Mouse (Mus musculus): ENCODE data around the gene Syt13. TPM values are rescaled to one million over a fixed set of nuclear protein-coding genes. Genes with fewer than 3 reads are reported as not detected.
A peak's percentile ranks its signal among the peaks of the same experiment; 100 is the strongest.

The Syt13 gene
- polyA plus RNA-seq, 1 experiment from 2014 or later = 20.4 TPM

GRCm38 (mm10) chr2:92903650-92904049 lies 11.2 kb upstream of the Syt13 start:
- Histone ChIP-seq H3K27me3 (ENCODE audit: insufficient read depth, poor library complexity, severe bottlenecking) (peaks cover 16% of the 10 kb centered on the region), H3K9me3 (no peaks in the 10 kb centered on the region), H3K27ac (0 out of 2 replicates have a peak overlapping the region, but pooled peaks have one; percentile 10), H3K4me3 (no peak overlapping the region), H3K36me3 (no peaks in the 10 kb centered on the region), H3K4me1 (replicated peaks) (peaks cover 17% of the 10 kb centered on the region)
- WGBS = 78% methylated on average over 13 of the region's 13 CpGs
- no peak for DNase-seq (ENCODE audit: low spot score)

- no peaks in the 10 kb centered on the region for H3K9me3 ChIP-seq
- H3K36me3 ChIP-seq = no peaks in the 10 kb centered on the region
- H3K27ac ChIP-seq = no peak overlapping the region
- H3K27me3 ChIP-seq (ENCODE audit: insufficient read depth, poor library complexity, severe bottlenecking) = peaks cover 16% of the 10 kb centered on the region
- WGBS = 32% methylated on average over 8 of the region's 8 CpGs
- DNase-seq (ENCODE audit: low spot score) = peak; percentile 30
- H3K4me3 ChIP-seq = no peak overlapping the region
- H3K4me1 ChIP-seq (replicated peaks) = peaks cover 17% of the 10 kb centered on the region
These were observed 10.5 kb upstream of the Syt13 start for GRCm38 (mm10) chr2:92904307-92904859.

GRCm38 (mm10) chr2:92910371-92910770 lies 4.5 kb upstream of the Syt13 start:
- DNase-seq (ENCODE audit: low spot score) = peak; percentile 27
- H3K4me3 ChIP-seq = no peak overlapping the region
- H3K4me1 ChIP-seq (replicated peaks) = peaks cover 38% of the 10 kb centered on the region
- H3K9me3 ChIP-seq = no peaks in the 10 kb centered on the region
- 74% methylated on average over 4 of the region's 4 CpGs for WGBS
- H3K36me3 ChIP-seq = no peaks in the 10 kb centered on the region
- no peak overlapping the region for H3K27ac ChIP-seq
- peaks cover 39% of the 10 kb centered on the region for H3K27me3 ChIP-seq (ENCODE audit: insufficient read depth, poor library complexity, severe bottlenecking)

- H3K9me3 ChIP-seq = no peaks in the 10 kb centered on the region
- H3K27ac ChIP-seq = no peak overlapping the region
- no peaks in the 10 kb centered on the region for H3K36me3 ChIP-seq
- peaks cover 57% of the 10 kb centered on the region for H3K4me1 ChIP-seq (replicated peaks)
- H3K4me3 ChIP-seq = no peak overlapping the region
- DNase-seq (ENCODE audit: low spot score) = peak; percentile 34
- peaks cover 51% of the 10 kb centered on the region for H3K27me3 ChIP-seq (ENCODE audit: insufficient read depth, poor library complexity, severe bottlenecking)
These were observed 2.6 kb upstream of the Syt13 start for GRCm38 (mm10) chr2:92912312-92912711.

- 9% methylated on average over 9 of the region's 9 CpGs for WGBS
- no peak for DNase-seq (ENCODE audit: low spot score)
- no peaks in the 10 kb centered on the region for H3K9me3 ChIP-seq
- H3K36me3 ChIP-seq = no peaks in the 10 kb centered on the region
- no peak overlapping the region for H3K4me3 ChIP-seq
- peaks cover 53% of the 10 kb centered on the region for H3K27me3 ChIP-seq (ENCODE audit: insufficient read depth, poor library complexity, severe bottlenecking)
- peak overlapping the region; percentile 53; the same call in 1 of the 2 replicates for H3K27ac ChIP-seq
- H3K4me1 ChIP-seq (replicated peaks) = peaks cover 67% of the 10 kb centered on the region
These were observed 1.6 kb upstream of the Syt13 start for GRCm38 (mm10) chr2:92913295-92913694.

- Histone ChIP-seq H3K4me1 (replicated peaks) (peaks cover 80% of the 10 kb centered on the region), H3K27ac (peak overlapping the region; percentile 83), H3K4me3 (peak overlapping the region; percentile 61), H3K9me3 (no peaks in the 10 kb centered on the region), H3K27me3 (ENCODE audit: insufficient read depth, poor library complexity, severe bottlenecking) (peaks cover 53% of the 10 kb centered on the region), H3K36me3 (no peaks in the 10 kb centered on the region)
- DNase-seq (ENCODE audit: low spot score) = peak; percentile 48
- 8% methylated on average over 10 of the region's 10 CpGs for WGBS
These were observed 1.0 kb downstream of the Syt13 start for GRCm38 (mm10) chr2:92915659-92916631.

GRCm38 (mm10) chr2:92917405-92918142 lies 2.7 kb downstream of the Syt13 start:
- Histone ChIP-seq H3K4me3 (no peak overlapping the region), H3K27ac (peak overlapping the region; percentile 45; the same call in 1 of the 2 replicates), H3K4me1 (replicated peaks) (peaks cover 70% of the 10 kb centered on the region), H3K9me3 (no peaks in the 10 kb centered on the region), H3K36me3 (no peaks in the 10 kb centered on the region), H3K27me3 (ENCODE audit: insufficient read depth, poor library complexity, severe bottlenecking) (peaks cover 49% of the 10 kb centered on the region)
- DNase-seq (ENCODE audit: low spot score) = no peak
- WGBS = 52% methylated on average over 7 of the region's 7 CpGs

- WGBS = 67% methylated on average over 4 of the region's 4 CpGs
- DNase-seq (ENCODE audit: low spot score) = no peak
These were observed 5.8 kb downstream of the Syt13 start for GRCm38 (mm10) chr2:92920709-92921108.

GRCm38 (mm10) chr2:92924677-92925259 lies 9.9 kb downstream of the Syt13 start:
- no peaks in the 10 kb centered on the region for H3K27me3 ChIP-seq (ENCODE audit: insufficient read depth, poor library complexity, severe bottlenecking)
- no peak for DNase-seq (ENCODE audit: low spot score)
- H3K36me3 ChIP-seq = no peaks in the 10 kb centered on the region
- H3K4me3 ChIP-seq = no peak overlapping the region
- peaks cover 13% of the 10 kb centered on the region for H3K4me1 ChIP-seq (replicated peaks)
- H3K9me3 ChIP-seq = no peaks in the 10 kb centered on the region
- WGBS = 74% methylated on average over 6 of the region's 6 CpGs
- no peak overlapping the region for H3K27ac ChIP-seq

More at GRCm38 (mm10) chr2:92920709-92921108, 5.8 kb downstream of the Syt13 start:
- Histone ChIP-seq H3K27me3 (ENCODE audit: insufficient read depth, poor library complexity, severe bottlenecking) (peaks cover 18% of the 10 kb centered on the region), H3K36me3 (no peaks in the 10 kb centered on the region), H3K27ac (no peak overlapping the region), H3K9me3 (no peaks in the 10 kb centered on the region), H3K4me3 (no peak overlapping the region), H3K4me1 (replicated peaks) (peaks cover 39% of the 10 kb centered on the region)

GRCm38 (mm10) chr2:92929696-92930095 lies 14.8 kb downstream of the Syt13 start:
- H3K4me1 ChIP-seq (replicated peaks) = peaks cover 17% of the 10 kb centered on the region
- no peaks in the 10 kb centered on the region for H3K27me3 ChIP-seq (ENCODE audit: insufficient read depth, poor library complexity, severe bottlenecking)
- WGBS = 73% methylated on average over 5 of the region's 5 CpGs
- no peak overlapping the region for H3K4me3 ChIP-seq
- no peaks in the 10 kb centered on the region for H3K36me3 ChIP-seq
- no peak for DNase-seq (ENCODE audit: low spot score)
- H3K27ac ChIP-seq = no peak overlapping the region
- H3K9me3 ChIP-seq = no peaks in the 10 kb centered on the region

- Histone ChIP-seq H3K36me3 (no peaks in the 10 kb centered on the region), H3K27ac (no peak overlapping the region), H3K4me1 (replicated peaks) (peaks cover 27% of the 10 kb centered on the region), H3K4me3 (no peak overlapping the region), H3K9me3 (no peaks in the 10 kb centered on the region), H3K27me3 (ENCODE audit: insufficient read depth, poor library complexity, severe bottlenecking) (no peaks in the 10 kb centered on the region)
- no peak for DNase-seq (ENCODE audit: low spot score)
- WGBS = 86% methylated on average over 7 of the region's 7 CpGs
These were observed 16.2 kb downstream of the Syt13 start for GRCm38 (mm10) chr2:92931061-92931460.

GRCm38 (mm10) chr2:92933379-92933778 lies 18.5 kb downstream of the Syt13 start:
- H3K27me3 ChIP-seq (ENCODE audit: insufficient read depth, poor library complexity, severe bottlenecking) = no peaks in the 10 kb centered on the region
- DNase-seq (ENCODE audit: low spot score) = no peak
- H3K27ac ChIP-seq = no peak overlapping the region
- H3K36me3 ChIP-seq = no peaks in the 10 kb centered on the region
- H3K9me3 ChIP-seq = no peaks in the 10 kb centered on the region
- peaks cover 27% of the 10 kb centered on the region for H3K4me1 ChIP-seq (replicated peaks)
- WGBS = 92% methylated on average over 6 of the region's 6 CpGs
- H3K4me3 ChIP-seq = no peak overlapping the region
